Mouse (Mus musculus) adrenal gland (tissue): ENCODE measurements around the gene 2810004N23Rik.

Source experiments
- intact Hi-C: fragments of 180-260 bp; cut with DNase I; formaldehyde crosslinking; loops from one replicate; pipeline ENCODE4 v1.15.1; 2025
- long read RNA-seq, 2 experiments: library from polyadenylated mRNA; unstranded; transcript quantifications; one replicate each; pipeline ENCODE4 v2.0.0; 2020; ENCODE audit warnings: borderline replicate concordance in 1 of 2; ENCODE audit not compliant: insufficient replicate concordance in 1 of 2

2810004N23Rik gene
- long read RNA-seq, experiment 1, transcript 2810004N23Rik-203 (2 exons, 3,663 nt), result major isoform, 29 of 64 reads
- long read RNA-seq, experiment 1, transcript 2810004N23Rik-201 (7 exons, 2,340 nt), result minor isoform, 22 of 64 reads
- long read RNA-seq, experiment 1, partial matches to known transcripts, result 7 of 64 reads
- long read RNA-seq, experiment 1, other reads (novel, unspliced or antisense), result 6 of 64 reads
- long read RNA-seq, experiment 2, transcript 2810004N23Rik-201 (7 exons, 2,340 nt), result minor isoform, 21 of 72 reads
- long read RNA-seq, experiment 2, transcript 2810004N23Rik-203 (2 exons, 3,663 nt), result major isoform, 34 of 72 reads
- long read RNA-seq, experiment 2, partial matches to known transcripts, result 13 of 72 reads
- long read RNA-seq, experiment 2, other reads (novel, unspliced or antisense), result 4 of 72 reads

- intact Hi-C loops, result loop anchor here (5.0 kb wide), 1 partner anchor 35 kb away; the partner anchor contains the start of genes Exoc8 and Sprtn
These were observed at the start of gene 2810004N23Rik, which contains the start of gene Gnpat for GRCm38 (mm10) chr8:124862321-124863162. TSS of gene 2810004N23Rik (minus strand) at chr8:124863120. TSS of gene Gnpat (plus strand) at chr8:124863033.

GRCm38 (mm10) chr8:124911938-124912872, 49.3 kb upstream of the 2810004N23Rik start:
- intact Hi-C loops, result no loop called here

DNA sequence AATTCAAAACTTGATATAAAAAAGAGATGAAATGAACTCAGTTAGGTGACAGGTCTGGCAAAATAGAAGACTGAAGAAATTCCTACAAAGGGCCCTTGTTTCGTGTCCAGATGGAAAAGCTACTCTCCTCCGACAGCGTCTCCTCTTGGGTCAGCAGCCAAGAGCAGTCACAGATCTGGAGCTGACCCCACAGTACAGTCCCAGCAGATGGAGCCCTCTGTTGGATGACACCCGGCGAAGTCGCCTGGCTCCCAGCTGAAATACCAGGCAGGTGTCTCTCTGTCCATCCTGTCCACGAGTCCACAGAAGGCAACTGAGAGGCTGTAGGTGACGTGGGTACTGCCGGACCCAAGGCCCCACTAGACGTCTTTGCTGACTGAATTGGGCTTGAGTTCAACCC, 47.4 kb upstream of the 2810004N23Rik start:
- intact Hi-C loops, result no loop called here

DNA sequence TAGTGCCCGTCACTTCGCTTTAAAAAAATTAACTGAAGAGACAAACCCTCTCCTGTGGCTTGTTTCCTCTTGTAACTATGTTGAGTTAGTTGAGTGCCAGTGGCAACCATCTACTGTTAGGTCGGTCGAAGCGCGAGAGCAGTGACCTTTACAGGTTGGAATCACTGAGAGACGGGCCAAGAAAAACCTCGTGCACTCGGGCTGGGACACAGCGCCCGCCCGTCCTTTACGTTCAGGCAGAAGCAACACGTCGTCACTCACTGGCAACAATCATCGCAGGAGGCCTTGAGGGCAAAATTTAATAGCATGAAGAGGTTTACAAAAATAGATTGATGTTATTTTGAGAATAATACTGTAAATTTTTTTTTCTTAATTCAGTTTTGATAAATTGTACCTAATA, 47.0 kb upstream of the 2810004N23Rik start:
- intact Hi-C loops, result loop anchor here (5.0 kb wide), 1 partner anchor 37 kb away; the partner anchor contains the start of gene Egln1

- intact Hi-C loops, result loop anchor here (5.0 kb wide), 1 partner anchor 42 kb away; the partner anchor contains the start of gene Egln1
These were observed 42.6 kb upstream of the 2810004N23Rik start for GRCm38 (mm10) chr8:124905482-124905881.

DNA sequence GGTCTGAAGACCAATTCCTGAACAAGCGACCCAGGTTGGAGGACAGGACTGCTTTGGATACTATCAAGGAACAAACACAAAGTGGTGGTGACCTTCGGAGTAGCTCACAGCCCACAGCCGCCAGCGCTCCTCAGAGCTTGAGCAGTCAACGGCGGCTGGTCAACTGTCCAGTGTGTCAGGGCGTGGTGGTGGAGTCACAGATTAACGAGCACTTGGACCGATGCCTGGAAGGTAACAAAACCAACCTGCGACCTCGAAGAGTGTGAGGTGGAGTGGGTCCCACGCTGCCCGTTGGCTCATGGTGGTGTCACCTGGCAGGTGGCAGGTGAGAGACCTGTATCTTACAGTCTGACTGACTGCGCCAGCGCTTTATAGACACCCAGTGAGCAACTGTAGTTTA, 40.3 kb upstream of the 2810004N23Rik start:
- intact Hi-C loops, result no loop called here

DNA sequence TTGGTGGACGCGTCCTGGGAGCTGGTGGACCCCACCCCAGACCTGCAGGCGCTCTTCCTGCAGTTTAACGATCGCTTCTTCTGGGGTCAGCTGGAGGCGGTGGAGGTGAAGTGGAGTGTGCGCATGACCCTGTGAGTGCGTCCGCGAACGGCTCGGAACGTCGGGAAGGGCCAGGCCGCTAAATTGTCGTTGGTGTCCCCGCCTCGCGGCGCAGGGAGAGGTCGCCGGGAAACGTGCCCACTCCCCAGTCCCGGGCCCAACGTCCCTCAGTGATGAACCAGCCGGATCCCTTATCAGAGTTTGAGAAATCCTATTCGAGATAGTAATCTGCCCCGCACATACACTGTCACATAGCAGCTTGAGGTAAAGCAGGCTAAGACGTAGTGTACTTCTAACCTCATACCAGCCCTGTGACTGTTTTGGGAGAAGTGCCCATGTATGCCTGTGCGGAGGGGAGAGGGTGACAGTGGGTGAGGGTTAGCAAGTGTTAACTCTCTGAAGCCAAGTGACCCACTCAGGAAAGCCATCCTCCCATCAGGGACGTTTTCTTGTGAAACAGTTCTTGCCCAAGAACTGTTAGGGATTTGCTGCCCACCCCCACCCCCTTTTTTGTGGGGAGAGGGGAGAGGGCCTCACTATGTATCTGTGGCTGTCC, 35.5 kb upstream of the 2810004N23Rik start:
- intact Hi-C loops, result loop anchor here (5.0 kb wide), 2 partner anchors 36 to 134 kb away; partner anchors contain the start of genes 2810004N23Rik and Gnpat

- intact Hi-C loops, result loop anchor here (5.0 kb wide), 2 partner anchors 35 to 135 kb away; partner anchors contain the start of genes 2810004N23Rik and Gnpat
These were observed 34.7 kb upstream of the 2810004N23Rik start, which contains the start of the genes Exoc8 and Sprtn for GRCm38 (mm10) chr8:124897386-124898250. TSS of gene Exoc8 (minus strand) at chr8:124897705. TSS of gene Sprtn (plus strand) at chr8:124897886.

DNA sequence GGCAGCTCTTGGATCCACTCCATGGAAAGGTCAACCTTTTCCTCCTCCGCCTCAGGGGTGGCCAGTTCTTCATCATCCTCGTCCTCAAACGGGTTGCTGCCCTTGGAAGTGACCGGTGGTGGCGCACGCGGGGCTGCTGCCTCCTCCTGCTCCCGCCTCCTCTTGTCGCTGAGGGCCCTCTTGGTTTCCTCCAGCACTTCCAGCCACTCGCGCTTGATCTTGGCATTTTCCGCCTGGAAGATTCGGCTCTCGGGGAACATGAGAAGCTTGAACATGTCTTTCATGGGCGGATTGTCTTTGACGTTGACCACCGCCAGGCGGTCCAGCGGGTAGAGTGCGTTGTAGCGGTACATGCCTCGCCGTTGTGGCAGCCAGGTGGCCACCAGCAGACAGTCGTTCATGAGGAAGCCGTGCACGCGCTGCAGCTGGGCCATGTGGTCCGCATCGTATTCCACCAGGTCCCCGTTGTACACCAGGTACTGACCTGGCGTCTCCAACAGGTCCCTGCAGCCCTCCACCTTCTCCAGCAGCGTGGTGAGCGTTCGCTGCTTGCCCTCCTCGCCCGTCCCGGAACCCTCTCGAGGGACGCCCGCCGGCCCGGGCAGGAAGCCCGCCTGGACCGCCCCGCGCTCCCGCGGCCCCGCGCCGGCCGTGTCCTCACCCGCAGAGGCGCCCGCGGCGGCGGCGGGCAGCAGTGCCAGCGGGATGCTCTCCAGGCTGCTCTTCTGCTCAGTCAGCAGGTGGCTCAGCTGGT, 33.9 kb upstream of the 2810004N23Rik start:
- intact Hi-C loops, result loop anchor here (5.0 kb wide), 2 partner anchors 35 to 135 kb away; partner anchors contain the start of genes 2810004N23Rik and Gnpat

DNA sequence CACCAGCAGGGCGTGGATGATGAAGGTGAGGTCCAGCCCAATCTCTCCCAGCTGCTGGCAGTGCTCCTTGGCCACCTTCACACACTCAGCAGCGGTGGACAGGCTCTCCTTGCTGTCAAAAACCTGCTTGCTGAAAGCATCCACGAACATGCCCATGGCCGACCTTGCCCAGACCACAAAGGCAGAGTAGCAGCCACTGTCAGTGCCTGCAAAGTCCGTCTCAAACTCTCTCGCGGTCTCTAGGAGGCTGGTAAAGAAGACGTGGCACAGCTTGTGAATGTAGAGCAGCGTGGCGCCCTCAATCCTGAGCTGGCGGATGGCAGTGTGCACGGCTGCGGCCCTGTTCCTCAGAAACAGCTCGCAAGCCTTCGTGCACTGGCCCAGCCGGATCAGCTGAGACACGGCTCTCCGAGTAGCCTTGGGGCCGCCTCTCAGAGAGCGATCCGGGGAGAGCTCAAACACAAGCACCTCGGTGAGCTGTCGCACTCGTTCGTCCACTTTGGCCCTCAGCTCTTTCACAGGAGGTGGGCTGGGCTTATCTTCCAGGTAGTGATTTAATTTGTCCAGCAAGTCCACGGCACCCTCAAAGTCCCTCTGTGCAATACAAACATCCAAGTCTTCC, 33.2 kb upstream of the 2810004N23Rik start:
- intact Hi-C loops, result loop anchor here (5.0 kb wide), 2 partner anchors 34 to 136 kb away; partner anchors contain the start of genes 2810004N23Rik and Gnpat

GRCm38 (mm10) chr8:124892596-124892995, 29.7 kb upstream of the 2810004N23Rik start:
- intact Hi-C loops, result no loop called here

DNA sequence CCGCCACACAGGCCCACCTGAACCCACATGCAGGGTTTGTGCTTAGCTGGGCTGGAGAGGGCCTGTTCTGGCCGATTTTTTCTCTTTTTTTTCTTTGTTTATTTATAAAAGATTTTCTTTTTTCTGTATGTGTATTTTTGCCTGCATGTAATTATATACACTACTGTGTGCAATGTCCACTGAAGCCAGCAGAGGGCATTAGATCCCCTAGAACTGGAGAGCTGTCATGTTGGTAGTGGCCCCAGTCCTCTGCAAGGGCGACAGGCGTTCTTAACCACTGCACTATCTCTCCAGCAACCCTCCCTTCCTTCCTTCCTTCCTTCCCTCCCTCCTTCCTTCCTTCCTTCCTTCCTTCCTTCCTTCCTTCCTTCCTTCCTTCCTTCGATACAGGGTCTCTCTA, 25.5 kb upstream of the 2810004N23Rik start:
- intact Hi-C loops, result no loop called here

GRCm38 (mm10) chr8:124878946-124879526, 16.1 kb upstream of the 2810004N23Rik start:
- intact Hi-C loops, result no loop called here

- intact Hi-C loops, result no loop called here
These were observed 15.2 kb upstream of the 2810004N23Rik start for GRCm38 (mm10) chr8:124878141-124878540.

- intact Hi-C loops, result no loop called here
These were observed 9.8 kb upstream of the 2810004N23Rik start for GRCm38 (mm10) chr8:124872690-124873089.

DNA sequence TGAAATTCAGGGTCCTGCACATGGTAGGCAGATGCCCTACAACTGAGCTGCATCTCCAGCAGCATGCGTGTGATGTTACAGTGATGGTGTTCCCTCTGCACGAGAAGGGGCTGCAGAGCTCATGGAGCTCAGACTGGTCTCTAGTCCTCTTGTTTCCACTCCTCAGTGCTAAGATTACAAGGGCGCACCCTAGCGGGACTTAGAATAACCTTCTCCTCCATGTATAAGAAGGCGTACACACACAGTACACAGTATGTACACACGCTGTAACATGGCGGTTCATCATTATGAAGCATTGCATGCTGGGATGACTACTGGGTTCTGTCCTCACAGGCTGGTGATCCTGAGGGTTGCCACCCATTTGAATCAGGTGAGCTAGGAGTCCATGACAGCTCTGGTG, 9.2 kb upstream of the 2810004N23Rik start:
- intact Hi-C loops, result no loop called here

- intact Hi-C loops, result no loop called here
These were observed 8.6 kb upstream of the 2810004N23Rik start for GRCm38 (mm10) chr8:124871474-124871873.
